Mouse (Mus musculus): ENCODE data around the gene Tjp2.

- no peak for TF ChIP-seq CTCF (IDR thresholded peaks at IDR 0.05; ENCODE audit: insufficient read depth, low read depth, low read length)
- no peak for TF ChIP-seq POLR2A (IDR thresholded peaks at IDR 0.05; ENCODE audit: insufficient read depth, low read depth, low read length)
Observed at GRCm38 (mm10) chr19:24197338-24197737, 27.5 kb downstream of the Tjp2 start.

Measured in olfactory bulb, adult 2 months (tissue).